Mouse (Mus musculus) lung, postnatal 0 days (tissue): ENCODE measurements at regions not wholly inside any gene's neighbourhood (a gene's known extent, or its start where the extent isn't known, plus 50 kb on each side); places are given as distances from the start of the nearest gene placed in this dataset.
"Not testable (repeated sequence)": the region's sequence is repeated elsewhere in the genome, so short reads cannot be mapped to it uniquely, and the experiment has no call there.

Experiments used
- ATAC-seq: fragments of 200-750 bp; cut with Nextera tagmentation; 2 replicates; pipeline ENCODE4 v1.8.0; 2017; ENCODE audit warnings: moderate library complexity
- DNase-seq: peaks from one replicate; pipeline ENCODE4 v3.0.0-alpha.2; 2016; ENCODE audit warnings: low spot score
- H3K27ac ChIP-seq: fragments of 300-500 bp; sonication (generic); 2 replicates; pipeline ENCODE4 v1.5.1; 2014; ENCODE audit warnings: antibody characterized with exemption, mild to moderate bottlenecking, low read length, mixed read lengths
- H3K27me3 ChIP-seq: fragments of 300-500 bp; sonication (generic); replicated peaks from 2 replicates; pipeline ENCODE4 v1.6.1; 2014; ENCODE audit warnings: low read length, mixed read lengths; ENCODE audit not compliant: insufficient read depth
- H3K36me3 ChIP-seq: fragments of 300-500 bp; sonication (generic); 2 replicates; pipeline ENCODE4 v1.6.1; 2014; ENCODE audit warnings: low read length, mixed read lengths; ENCODE audit not compliant: insufficient read depth
- H3K4me1 ChIP-seq: fragments of 300-500 bp; sonication (generic); 2 replicates; pipeline ENCODE4 v1.6.1; 2014; ENCODE audit warnings: antibody characterized with exemption, low read depth, low read length, mixed read lengths; ENCODE audit not compliant: insufficient read depth
- H3K4me2 ChIP-seq: fragments of 300-500 bp; sonication (generic); replicated peaks from 2 replicates; pipeline ENCODE4 v1.6.1; 2014; ENCODE audit warnings: low read depth, mild to moderate bottlenecking, low read length, moderate library complexity, mixed read lengths
- H3K4me3 ChIP-seq: fragments of 300-500 bp; sonication (generic); 2 replicates; pipeline ENCODE4 v1.5.1; 2014; ENCODE audit warnings: low read depth, low read length
- H3K9ac ChIP-seq: fragments of 300-500 bp; sonication (generic); replicated peaks from 2 replicates; pipeline ENCODE4 v1.6.1; 2014; ENCODE audit warnings: low read depth, mild to moderate bottlenecking
- H3K9me3 ChIP-seq: fragments of 300-500 bp; sonication (generic); 2 replicates; pipeline ENCODE4 v1.6.1; 2016; ENCODE audit warnings: low read length, mixed read lengths
- CTCF ChIP-seq: IDR thresholded peaks from 2 replicates; pipeline ENCODE4 v1.5.1; 2016; ENCODE audit warnings: antibody characterized with exemption, mild to moderate bottlenecking
- EP300 ChIP-seq: IDR thresholded peaks from 2 replicates; pipeline ENCODE4 v1.6.1; 2016; ENCODE audit warnings: antibody characterized with exemption, mild to moderate bottlenecking, control low read depth
- WGBS: fragments of 180-500 bp; shearing (Covaris S2); extraction: QIAGEN DNeasy Blood & Tissue Kit; methylation state at CpG from one replicate; pipeline ENCODE4 v1.1.7; 2014; 5-methylcytosine and 5-hydroxymethylcytosine counted together

- ATAC-seq (no peak), DNase-seq (no peak)
- H3K9me3 ChIP-seq: no peaks in the 10 kb centered on the region
- H3K27ac ChIP-seq: no peak overlapping the region
- H3K27me3 ChIP-seq: no peaks in the 10 kb centered on the region
- WGBS: 54% methylated on average over 4 of the region's 4 CpGs
- H3K4me1 ChIP-seq: no peaks in the 10 kb centered on the region
- no peak overlapping the region for H3K9ac ChIP-seq
- no peak overlapping the region for H3K4me2 ChIP-seq
- H3K36me3 ChIP-seq: no peaks in the 10 kb centered on the region
- TF ChIP-seq EP300 (no peak), CTCF (peak; percentile 36)
- no peak overlapping the region for H3K4me3 ChIP-seq
Observed at GRCm38 (mm10) chr8:126099889-126100288, 104.9 kb downstream of the Kcnk1 start.

GRCm38 (mm10) chr8:126105043-126105442 is 110.1 kb downstream of the Kcnk1 start:
- Histone ChIP-seq H3K4me2 (no peak overlapping the region), H3K36me3 (no peaks in the 10 kb centered on the region), H3K27ac (no peak overlapping the region), H3K9ac (no peak overlapping the region), H3K4me1 (no peaks in the 10 kb centered on the region), H3K27me3 (no peaks in the 10 kb centered on the region), H3K9me3 (no peaks in the 10 kb centered on the region), H3K4me3 (no peak overlapping the region)
- DNase-seq (no peak), ATAC-seq (no peak)
- WGBS: 60% methylated on average over 3 of the region's 3 CpGs
- TF ChIP-seq CTCF (no peak), EP300 (no peak)

- ATAC-seq (no peak), DNase-seq (no peak)
- Histone ChIP-seq H3K27me3 (no peaks in the 10 kb centered on the region), H3K9ac (no peak overlapping the region), H3K4me2 (no peak overlapping the region), H3K9me3 (no peaks in the 10 kb centered on the region), H3K4me3 (no peak overlapping the region), H3K27ac (no peak overlapping the region), H3K4me1 (no peaks in the 10 kb centered on the region), H3K36me3 (no peaks in the 10 kb centered on the region)
- TF ChIP-seq EP300 (no peak), CTCF (no peak)
- WGBS: 71% methylated on average over 6 of the region's 6 CpGs
Observed at GRCm38 (mm10) chr8:126126041-126126440, 131.1 kb downstream of the Kcnk1 start.

- H3K27ac ChIP-seq: no peak overlapping the region
- H3K4me3 ChIP-seq: no peak overlapping the region
- 60% methylated on average over 4 of the region's 4 CpGs for WGBS
- no peak for ATAC-seq
- TF ChIP-seq CTCF (no peak), EP300 (no peak)
- no peaks in the 10 kb centered on the region for H3K9me3 ChIP-seq
- no peaks in the 10 kb centered on the region for H3K4me1 ChIP-seq
- no peak for DNase-seq
- H3K9ac ChIP-seq: no peak overlapping the region
- H3K4me2 ChIP-seq: no peak overlapping the region
- no peaks in the 10 kb centered on the region for H3K36me3 ChIP-seq
- no peaks in the 10 kb centered on the region for H3K27me3 ChIP-seq
Observed at GRCm38 (mm10) chr8:126132076-126132475, 137.1 kb downstream of the Kcnk1 start.

GRCm38 (mm10) chr8:126132918-126133317 is 137.9 kb downstream of the Kcnk1 start:
- WGBS: 96% methylated on average over 4 of the region's 4 CpGs
- not testable (repeated sequence) for DNase-seq

GRCm38 (mm10) chr8:126135100-126135499 is 140.1 kb downstream of the Kcnk1 start:
- Histone ChIP-seq H3K27me3 (peaks cover 17% of the 10 kb centered on the region), H3K9ac (no peak overlapping the region), H3K27ac (no peak overlapping the region), H3K4me2 (no peak overlapping the region), H3K9me3 (no peaks in the 10 kb centered on the region), H3K4me1 (no peaks in the 10 kb centered on the region), H3K4me3 (no peak overlapping the region), H3K36me3 (no peaks in the 10 kb centered on the region)
- TF ChIP-seq EP300 (no peak), CTCF (no peak)
- DNase-seq: peak; percentile 61
- 46% methylated on average over 10 of the region's 10 CpGs for WGBS
- peak; percentile 71 for ATAC-seq

More at GRCm38 (mm10) chr8:126132918-126133317, 137.9 kb downstream of the Kcnk1 start:
- H3K36me3 ChIP-seq, H3K27me3 ChIP-seq, H3K9me3 ChIP-seq, H3K4me3 ChIP-seq, ATAC-seq, H3K9ac ChIP-seq, H3K4me2 ChIP-seq, H3K27ac ChIP-seq, H3K4me1 ChIP-seq: not testable (repeated sequence)

GRCm38 (mm10) chr8:126135573-126135972 is 140.6 kb downstream of the Kcnk1 start:
- ATAC-seq (peak; percentile 92), DNase-seq (peak; percentile 71)
- Histone ChIP-seq H3K36me3 (no peaks in the 10 kb centered on the region), H3K4me1 (no peaks in the 10 kb centered on the region), H3K27me3 (peaks cover 17% of the 10 kb centered on the region), H3K9me3 (no peaks in the 10 kb centered on the region), H3K4me2 (no peak overlapping the region), H3K27ac (no peak overlapping the region), H3K4me3 (no peak overlapping the region), H3K9ac (no peak overlapping the region)
- TF ChIP-seq EP300: no peak
- TF ChIP-seq CTCF: no peak
- WGBS: 43% methylated on average over 3 of the region's 3 CpGs
